Mouse (Mus musculus) forebrain, embryonic 16.5 days (tissue): ENCODE results near the gene Ccdc30. TPM values are rescaled to one million over a fixed set of nuclear protein-coding genes. Genes with fewer than 3 reads are reported as not detected.

ENCODE experiments used
- ATAC-seq: fragments of 200-750 bp; cut with Nextera tagmentation; 2 replicates; pipeline ENCODE4 v1.8.0; 2017; ENCODE audit warnings: mild to moderate bottlenecking, moderate library complexity
- H3K27ac ChIP-seq: fragments of 300-500 bp; sonication (generic); 2 replicates; pipeline ENCODE4 v1.5.1; 2014; ENCODE audit warnings: low read length, control low read depth
- H3K27me3 ChIP-seq: fragments of 300-500 bp; sonication (generic); replicated peaks from 2 replicates; pipeline ENCODE4 v1.6.1; 2014; ENCODE audit warnings: low read length; ENCODE audit not compliant: control insufficient read depth, insufficient read depth
- H3K36me3 ChIP-seq: fragments of 300-500 bp; sonication (generic); 2 replicates; pipeline ENCODE4 v1.6.1; 2014; ENCODE audit not compliant: control insufficient read depth, insufficient read depth
- H3K4me1 ChIP-seq: fragments of 300-500 bp; sonication (generic); replicated peaks from 2 replicates; pipeline ENCODE4 v1.6.1; 2014; ENCODE audit warnings: low read length; ENCODE audit not compliant: control insufficient read depth, insufficient read depth
- H3K4me2 ChIP-seq: fragments of 300-500 bp; sonication (generic); 2 replicates; pipeline ENCODE4 v1.6.1; 2014; ENCODE audit warnings: mild to moderate bottlenecking, low read length, control low read depth
- H3K4me3 ChIP-seq: fragments of 300-500 bp; sonication (generic); replicated peaks from 2 replicates; pipeline ENCODE4 v1.5.1; 2014; ENCODE audit warnings: mild to moderate bottlenecking, low read length, control low read depth
- H3K9ac ChIP-seq: fragments of 300-500 bp; sonication (generic); replicated peaks from 2 replicates; pipeline ENCODE4 v1.6.1; 2014; ENCODE audit warnings: low read depth, low read length, control low read depth
- H3K9me3 ChIP-seq: fragments of 300-500 bp; sonication (generic); 2 replicates; pipeline ENCODE4 v1.6.1; 2016; ENCODE audit warnings: low read length; ENCODE audit not compliant: control insufficient read depth
- WGBS: fragments of 180-500 bp; shearing (Covaris S2); extraction: QIAGEN DNeasy Blood & Tissue Kit; methylation state at CpG from one replicate; pipeline ENCODE4 v1.1.7; 2014; 5-methylcytosine and 5-hydroxymethylcytosine counted together
- polyA plus RNA-seq: library from polyadenylated mRNA; unstranded; fragments of >200 nt; fragmentation: Nextera tagmentation; extraction: Ambion mirVana; gene quantifications from 2 replicates; pipeline ENCODE4 v1.2.1, GENCODE M21; 2015

Ccdc30 gene
- polyA plus RNA-seq, 1 experiment from 2014 or later, result 15.5 TPM

GRCm38 (mm10) chr4:119450436-119450835, 35.1 kb upstream of the Ccdc30 start:
- Histone ChIP-seq H3K27ac (no peak overlapping the region), H3K27me3 (no peaks in the 10 kb centered on the region), H3K9me3 (no peaks in the 10 kb centered on the region), H3K36me3 (no peaks in the 10 kb centered on the region), H3K4me3 (no peak overlapping the region), H3K4me2 (no peak overlapping the region), H3K4me1 (peaks cover 8% of the 10 kb centered on the region), H3K9ac (no peak overlapping the region)
- 69% methylated on average over 7 of the region's 7 CpGs for WGBS
- no peak for ATAC-seq

GRCm38 (mm10) chr4:119447786-119448185, 32.5 kb upstream of the Ccdc30 start:
- Histone ChIP-seq H3K4me1 (no peaks in the 10 kb centered on the region), H3K27ac (no peak overlapping the region)

GRCm38 (mm10) chr4:119447261-119447660, 31.9 kb upstream of the Ccdc30 start:
- Histone ChIP-seq H3K9me3 (no peaks in the 10 kb centered on the region), H3K4me1 (no peaks in the 10 kb centered on the region), H3K27me3 (no peaks in the 10 kb centered on the region), H3K36me3 (no peaks in the 10 kb centered on the region), H3K9ac (no peak overlapping the region), H3K27ac (no peak overlapping the region), H3K4me2 (no peak overlapping the region), H3K4me3 (no peak overlapping the region)
- WGBS, result 92% methylated on average over 6 of the region's 6 CpGs
- ATAC-seq, result no peak

More at GRCm38 (mm10) chr4:119447786-119448185, 32.5 kb upstream of the Ccdc30 start:
- H3K9me3 ChIP-seq, result no peaks in the 10 kb centered on the region
- H3K36me3 ChIP-seq, result no peaks in the 10 kb centered on the region
- 77% methylated on average over 3 of the region's 3 CpGs for WGBS
- no peak overlapping the region for H3K4me2 ChIP-seq
- H3K4me3 ChIP-seq, result no peak overlapping the region
- ATAC-seq, result no peak
- H3K9ac ChIP-seq, result no peak overlapping the region
- H3K27me3 ChIP-seq, result no peaks in the 10 kb centered on the region

DNA sequence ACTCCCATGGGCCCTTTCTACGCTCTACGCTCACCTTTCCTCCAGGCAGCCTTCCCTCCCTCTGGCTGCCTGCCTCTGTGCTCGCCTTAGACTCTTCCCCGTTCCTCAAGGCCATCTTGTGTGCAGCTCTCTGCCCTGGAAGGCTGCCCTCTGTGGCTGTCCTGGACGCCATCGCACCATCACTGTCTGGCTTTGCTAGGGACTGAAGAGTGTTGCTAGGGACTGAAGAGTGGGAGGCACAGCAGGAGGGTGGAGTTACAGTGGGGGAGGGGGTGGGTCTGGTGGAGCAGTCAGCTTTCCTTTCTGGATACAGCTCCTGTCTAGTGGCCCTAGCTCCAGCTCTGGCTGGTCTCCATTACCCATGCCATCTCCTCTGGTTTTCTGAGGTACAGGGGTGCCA, 27.2 kb upstream of the Ccdc30 start:
- no peak for ATAC-seq
- no peak overlapping the region for H3K27ac ChIP-seq
- H3K4me3 ChIP-seq, result no peak overlapping the region
- 53% methylated on average over 6 of the region's 6 CpGs for WGBS
- H3K4me1 ChIP-seq, result no peaks in the 10 kb centered on the region
- no peak overlapping the region for H3K4me2 ChIP-seq
- H3K9me3 ChIP-seq, result no peaks in the 10 kb centered on the region
- H3K36me3 ChIP-seq, result no peaks in the 10 kb centered on the region
- no peak overlapping the region for H3K9ac ChIP-seq
- no peaks in the 10 kb centered on the region for H3K27me3 ChIP-seq

DNA sequence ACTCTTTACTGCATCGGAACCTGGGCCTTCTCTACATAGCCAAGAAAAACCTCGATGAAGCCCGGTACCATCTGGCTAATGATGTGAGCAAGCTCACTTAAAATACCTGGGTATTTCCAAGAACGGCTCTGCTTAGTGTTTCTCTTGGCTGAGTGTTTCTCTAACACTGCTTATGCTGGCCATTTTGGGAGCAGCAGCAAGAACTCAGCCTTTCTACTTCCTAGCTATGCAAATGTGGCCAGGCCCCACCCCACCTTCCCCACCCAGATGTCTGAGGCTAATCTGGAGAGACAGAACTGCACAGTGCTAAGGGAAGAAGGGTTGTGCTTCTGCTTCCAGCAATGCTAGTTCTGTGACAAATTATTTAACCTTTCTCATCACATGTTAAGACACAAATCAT, 26.5 kb upstream of the Ccdc30 start:
- no peak overlapping the region for H3K27ac ChIP-seq
- no peak overlapping the region for H3K4me3 ChIP-seq
- H3K4me2 ChIP-seq, result no peak overlapping the region
- H3K9me3 ChIP-seq, result no peaks in the 10 kb centered on the region
- no peaks in the 10 kb centered on the region for H3K4me1 ChIP-seq
- WGBS, result 93% methylated on average over 4 of the region's 4 CpGs
- no peak overlapping the region for H3K9ac ChIP-seq
- H3K36me3 ChIP-seq, result no peaks in the 10 kb centered on the region
- ATAC-seq, result no peak
- no peaks in the 10 kb centered on the region for H3K27me3 ChIP-seq

DNA sequence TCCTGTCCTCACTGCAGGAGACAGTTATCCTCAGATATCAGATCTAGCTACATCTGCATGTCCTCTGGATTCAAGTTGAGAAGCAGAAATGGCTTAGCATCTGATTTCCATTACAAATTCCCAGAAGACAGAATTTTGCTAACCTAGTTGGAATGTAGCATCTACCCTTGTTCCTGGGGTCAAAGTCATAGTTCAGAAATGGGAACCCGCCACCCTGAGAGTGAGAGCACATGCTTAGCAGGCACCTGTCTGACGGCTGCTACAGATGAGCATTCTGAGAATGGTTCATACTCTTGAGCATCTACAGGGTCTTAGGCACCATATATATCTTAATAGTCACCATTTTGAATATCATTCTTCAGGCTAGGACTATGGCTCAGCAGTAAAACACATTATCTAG, 22.6 kb upstream of the Ccdc30 start:
- H3K36me3 ChIP-seq, result no peaks in the 10 kb centered on the region
- no peaks in the 10 kb centered on the region for H3K4me1 ChIP-seq
- no peak overlapping the region for H3K4me3 ChIP-seq
- 92% methylated on average over 2 of the region's 2 CpGs for WGBS
- 0 out of 2 replicates have a peak, but pooled peaks cover 2% of the 10 kb centered on the region for H3K27me3 ChIP-seq
- no peak for ATAC-seq
- H3K27ac ChIP-seq, result no peak overlapping the region
- H3K4me2 ChIP-seq, result no peak overlapping the region
- no peak overlapping the region for H3K9ac ChIP-seq
- H3K9me3 ChIP-seq, result no peaks in the 10 kb centered on the region

GRCm38 (mm10) chr4:119430678-119431077, 15.4 kb upstream of the Ccdc30 start:
- Histone ChIP-seq H3K36me3 (no peaks in the 10 kb centered on the region), H3K27ac (no peak overlapping the region), H3K27me3 (0 out of 2 replicates have a peak, but pooled peaks cover 2% of the 10 kb centered on the region), H3K4me3 (no peak overlapping the region), H3K9me3 (no peaks in the 10 kb centered on the region), H3K4me2 (no peak overlapping the region), H3K4me1 (no peaks in the 10 kb centered on the region), H3K9ac (no peak overlapping the region)
- no peak for ATAC-seq
- WGBS, result 34% methylated on average over 5 of the region's 5 CpGs

- Histone ChIP-seq H3K27me3 (no peaks in the 10 kb centered on the region), H3K36me3 (no peaks in the 10 kb centered on the region), H3K4me1 (peaks cover 3% of the 10 kb centered on the region), H3K9ac (no peak overlapping the region), H3K9me3 (no peaks in the 10 kb centered on the region), H3K4me3 (no peak overlapping the region), H3K27ac (no peak overlapping the region), H3K4me2 (no peak overlapping the region)
- 42% methylated on average over 2 of the region's 2 CpGs for WGBS
- ATAC-seq, result no peak
These were observed 12.4 kb upstream of the Ccdc30 start for GRCm38 (mm10) chr4:119427680-119428079.

GRCm38 (mm10) chr4:119425601-119426000, 10.3 kb upstream of the Ccdc30 start:
- ATAC-seq, result no peak
- Histone ChIP-seq H3K27me3 (no peaks in the 10 kb centered on the region), H3K4me1 (peaks cover 11% of the 10 kb centered on the region), H3K9me3 (no peaks in the 10 kb centered on the region), H3K4me3 (no peak overlapping the region), H3K36me3 (no peaks in the 10 kb centered on the region), H3K27ac (no peak overlapping the region), H3K4me2 (no peak overlapping the region), H3K9ac (no peak overlapping the region)
- WGBS, result 69% methylated on average over 2 of the region's 2 CpGs

- Histone ChIP-seq H3K36me3 (no peaks in the 10 kb centered on the region), H3K4me3 (no peak overlapping the region), H3K9me3 (no peaks in the 10 kb centered on the region), H3K4me1 (peaks cover 11% of the 10 kb centered on the region), H3K27ac (no peak overlapping the region), H3K4me2 (no peak overlapping the region), H3K27me3 (no peaks in the 10 kb centered on the region), H3K9ac (no peak overlapping the region)
- WGBS, result 90% methylated on average over 2 of the region's 2 CpGs
- no peak for ATAC-seq
These were observed 9.8 kb upstream of the Ccdc30 start for GRCm38 (mm10) chr4:119425077-119425476.
